ENCODE assay signal across 40 mouse cellular contexts in the genomic region with DNA sequence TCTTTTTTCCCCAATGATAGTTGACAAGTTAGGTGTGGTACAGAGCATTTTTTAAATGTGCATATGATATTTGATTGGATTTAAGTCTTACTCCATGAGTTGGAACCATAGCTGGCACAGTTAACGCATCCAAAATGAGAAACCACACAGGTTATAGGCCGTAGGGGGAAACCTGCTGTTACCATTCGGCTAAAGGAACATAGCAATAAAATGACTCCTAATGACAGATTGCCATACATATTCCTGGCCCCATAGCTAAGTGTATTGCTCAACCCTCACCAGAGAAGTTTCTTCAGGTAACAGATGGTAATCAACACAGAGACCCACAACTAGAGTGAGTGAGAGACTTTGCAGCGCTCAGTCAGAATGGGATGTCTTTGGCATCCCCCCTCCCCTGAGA. TPM values are rescaled to one million over a fixed set of nuclear protein-coding genes. Genes with fewer than 3 reads are reported as not detected.
"Had no signal": no experiment of that assay in that cellular context is flagged by ENCODE, and none has a peak within 500 bp of the region (broad histone marks: within the 10 kb centered on the region; RNA-seq: fewer than 3 reads in every experiment).

No protein-coding gene starts in this region.

- H3K27me3 ChIP-seq: heart, embryonic 15.5 days; hindbrain, embryonic 12.5 days; hindbrain, embryonic 13.5 days; hindbrain, embryonic 15.5 days; intestine, embryonic 15.5 days; kidney, embryonic 15.5 days had no signal

- H3K36me3 ChIP-seq: heart, embryonic 10.5 days; heart, embryonic 12.5 days; heart, embryonic 13.5 days; heart, embryonic 15.5 days; hindbrain, embryonic 10.5 days; hindbrain, embryonic 12.5 days; hindbrain, embryonic 13.5 days; hindbrain, embryonic 15.5 days; intestine, embryonic 15.5 days; kidney, embryonic 15.5 days had no signal

- DNase-seq: heart, postnatal 10 days; heart, postnatal 14 days; heart, postnatal 36 days; heart, postnatal 4 days; kidney, adult 11 months; kidney, adult 18-20 months; kidney, adult 2 months; kidney, adult 8-10 months; kidney, adult 9 months; kidney, postnatal 10 days; kidney, postnatal 14 days; kidney, postnatal 25 days; kidney, postnatal 36 days; kidney, postnatal 4 days; layer of hippocampus, adult 9-11 months had no signal

- H3K4me3 ChIP-seq: heart, embryonic 10.5 days; heart, embryonic 12.5 days; heart, embryonic 13.5 days; heart, embryonic 15.5 days; hindbrain, embryonic 10.5 days; hindbrain, embryonic 12.5 days; hindbrain, embryonic 13.5 days; hindbrain, embryonic 15.5 days; intestine, embryonic 15.5 days; kidney, embryonic 15.5 days; layer of hippocampus, adult 2 months; left cerebral cortex, adult 2 months had no signal

- H3K27ac ChIP-seq: heart, embryonic 10.5 days; heart, embryonic 13.5 days; heart, embryonic 15.5 days; hindbrain, embryonic 10.5 days; hindbrain, embryonic 12.5 days; hindbrain, embryonic 13.5 days; hindbrain, embryonic 14.5 days; hindbrain, embryonic 15.5 days; hindbrain, postnatal 0 days; intestine, embryonic 15.5 days; kidney, embryonic 15.5 days; kidney, postnatal 0 days; layer of hippocampus, adult 2 months; left cerebral cortex, adult 2 months had no signal

- H3K9ac ChIP-seq: heart, embryonic 12.5 days; heart, embryonic 13.5 days; heart, embryonic 15.5 days; hindbrain, embryonic 12.5 days; hindbrain, embryonic 13.5 days; hindbrain, embryonic 14.5 days; hindbrain, embryonic 15.5 days; intestine, embryonic 15.5 days; kidney, embryonic 15.5 days had no signal

- H3K4me1 ChIP-seq: heart, embryonic 10.5 days; heart, embryonic 13.5 days; heart, embryonic 15.5 days; hindbrain, embryonic 10.5 days; hindbrain, embryonic 12.5 days; hindbrain, embryonic 13.5 days; hindbrain, embryonic 15.5 days; intestine, embryonic 15.5 days; kidney, embryonic 15.5 days had no signal

- ATAC-seq: hindbrain, embryonic 16.5 days; hindbrain, postnatal 0 days; inflammation-experienced regulatory T-cells, adult 6 months; intestine, embryonic 15.5 days; intestine, embryonic 16.5 days; intestine, postnatal 0 days had no signal

- H3K9me3 ChIP-seq: heart, embryonic 10.5 days; heart, embryonic 12.5 days; heart, embryonic 13.5 days; heart, embryonic 15.5 days; hindbrain, embryonic 10.5 days; hindbrain, embryonic 12.5 days; hindbrain, embryonic 13.5 days; hindbrain, embryonic 15.5 days; intestine, embryonic 15.5 days; kidney, embryonic 15.5 days had no signal

- H3K4me2 ChIP-seq: heart, embryonic 11.5 days; heart, embryonic 12.5 days; heart, embryonic 13.5 days; heart, embryonic 15.5 days; hindbrain, embryonic 12.5 days; hindbrain, embryonic 13.5 days; hindbrain, embryonic 14.5 days; hindbrain, embryonic 15.5 days; intestine, embryonic 15.5 days; kidney, embryonic 15.5 days had no signal

RNA-seq across cellular contexts. Expression of gene Pitx2, which starts 27.9 kb away (rescaled TPM):
- total RNA-seq: layer of hippocampus, adult 18-20 months; layer of hippocampus, adult 2 months; layer of hippocampus, adult 8-10 months; layer of hippocampus, postnatal 10 days; layer of hippocampus, postnatal 25 days; left cerebral cortex, adult 18-20 months; left cerebral cortex, adult 2 months had no signal
